ENCODE assay signal across 9 mouse cellular contexts in genomic region chr11:70561937-70562286, GRCm38 (mm10). TPM values are rescaled to one million over a fixed set of nuclear protein-coding genes. Genes with fewer than 3 reads are reported as not detected.
DNase-seq lines count a peak whose midpoint lies in the region; ATAC-seq and TF ChIP-seq lines count a peak whose summit lies in the region.
"Had no signal": no experiment of that assay in that cellular context is flagged by ENCODE, and none has a peak within 500 bp of the region (broad histone marks: within the 10 kb centered on the region; RNA-seq: fewer than 3 reads in every experiment).

No protein-coding gene starts in this region.

- H3K4me1 ChIP-seq in lung, adult 2 months (ENCODE audit: control insufficient read depth, insufficient read depth, low read length) = peaks cover 3% of the 10 kb centered on the region
- H3K4me1 ChIP-seq in embryonic facial prominence, embryonic 13.5 days = peaks cover 23% of the 10 kb centered on the region
- H3K4me1 ChIP-seq in intestine, postnatal 0 days (replicated peaks; ENCODE audit: control insufficient read depth, insufficient read depth, low read length) = no peaks in the 10 kb centered on the region
- peaks cover 44% of the 10 kb centered on the region for H3K4me1 ChIP-seq in neural tube, embryonic 13.5 days (replicated peaks)

- no peak for TF ChIP-seq POLR2A in lung, adult 2 months (IDR thresholded peaks at IDR 0.05; ENCODE audit: borderline replicate concordance, extremely low read depth, low read depth, low read length)

- no peak; the same call in 1 of the 2 replicates for ATAC-seq in embryonic facial prominence, embryonic 13.5 days (ENCODE audit: insufficient number of reproducible peaks, insufficient read depth, low FRiP score, low TSS enrichment, low read depth)
- peak; percentile 11 for ATAC-seq in intestine, postnatal 0 days
- ATAC-seq in neural tube, embryonic 13.5 days (ENCODE audit: low read depth) = no peak
- no peak for ATAC-seq in megakaryocyte-erythroid progenitor cell, adult 5-6 weeks (replicated peaks; ENCODE audit: low FRiP score, low TSS enrichment, poor library complexity, severe bottlenecking)

- 0% methylated on average over 2 of the region's 2 CpGs for WGBS in lung, adult 2 months
- 0% methylated on average over 2 of the region's 2 CpGs for WGBS in embryonic facial prominence, embryonic 13.5 days
- 0% methylated on average over 2 of the region's 2 CpGs for WGBS in intestine, postnatal 0 days
- 3% methylated on average over 2 of the region's 2 CpGs for WGBS in neural tube, embryonic 13.5 days

- H3K27me3 ChIP-seq in embryonic facial prominence, embryonic 13.5 days = no peaks in the 10 kb centered on the region
- no peaks in the 10 kb centered on the region for H3K27me3 ChIP-seq in intestine, postnatal 0 days (replicated peaks; ENCODE audit: control insufficient read depth, insufficient read depth, low read length)
- H3K27me3 ChIP-seq in neural tube, embryonic 13.5 days = no peaks in the 10 kb centered on the region

- peak overlapping the region; percentile 87; the same call in 1 of the 2 replicates for H3K9ac ChIP-seq in embryonic facial prominence, embryonic 13.5 days
- no peak overlapping the region; the same call in 1 of the 2 replicates for H3K9ac ChIP-seq in intestine, postnatal 0 days (ENCODE audit: low read depth, low read length)
- peak overlapping the region; percentile 94 for H3K9ac ChIP-seq in neural tube, embryonic 13.5 days

- H3K36me3 ChIP-seq in embryonic facial prominence, embryonic 13.5 days = peaks cover 4% of the 10 kb centered on the region
- H3K36me3 ChIP-seq in intestine, postnatal 0 days (ENCODE audit: control insufficient read depth, insufficient read depth) = peaks cover 9% of the 10 kb centered on the region; the same call in 1 of the 2 replicates
- H3K36me3 ChIP-seq in neural tube, embryonic 13.5 days = no peaks in the 10 kb centered on the region

- H3K4me2 ChIP-seq in embryonic facial prominence, embryonic 13.5 days = peak overlapping the region; percentile 85
- H3K4me2 ChIP-seq in intestine, postnatal 0 days (replicated peaks; ENCODE audit: low read depth) = peak overlapping the region; percentile 98
- peak overlapping the region; percentile 96 for H3K4me2 ChIP-seq in neural tube, embryonic 13.5 days

- TF ChIP-seq CTCF in lung, adult 2 months (IDR thresholded peaks at IDR 0.05; ENCODE audit: insufficient read depth, low read length) = no peak
- peak; percentile 49 for TF ChIP-seq CTCF in intestine, postnatal 0 days (IDR thresholded peaks at IDR 0.05; ENCODE audit: low read depth)

- H3K27ac ChIP-seq in embryonic facial prominence, embryonic 13.5 days = peak overlapping the region; percentile 89
- H3K27ac ChIP-seq in intestine, postnatal 0 days (ENCODE audit: low read depth, low read length) = no peak overlapping the region
- peak overlapping the region; percentile 85 for H3K27ac ChIP-seq in neural tube, embryonic 13.5 days (replicated peaks)

- no peak for DNase-seq in lung, adult 2 months
- no peak for DNase-seq in lung, postnatal 36 days
- no peak for DNase-seq in cerebellum, postnatal 4 days (ENCODE audit: low spot score in 2 of 2)
- DNase-seq in thymus, postnatal 10 days (ENCODE audit: low spot score in 2 of 2) = no peak

- peak overlapping the region; percentile 97 for H3K4me3 ChIP-seq in lung, adult 2 months (replicated peaks; ENCODE audit: extremely low read depth, low read depth, low read length)
- peak overlapping the region; percentile 93 for H3K4me3 ChIP-seq in embryonic facial prominence, embryonic 13.5 days
- peak overlapping the region; percentile 91 for H3K4me3 ChIP-seq in intestine, postnatal 0 days (ENCODE audit: low read depth, low read length)
- H3K4me3 ChIP-seq in neural tube, embryonic 13.5 days = peak overlapping the region; percentile 88

- H3K9me3 ChIP-seq in embryonic facial prominence, embryonic 13.5 days = no peaks in the 10 kb centered on the region
- H3K9me3 ChIP-seq in intestine, postnatal 0 days (ENCODE audit: control insufficient read depth) = no peaks in the 10 kb centered on the region
- H3K9me3 ChIP-seq in neural tube, embryonic 13.5 days = no peaks in the 10 kb centered on the region

RNA-seq across cellular contexts. Expression of gene Mink1, which starts 0.8 kb away (rescaled TPM):
- polyA plus RNA-seq in lung, adult 2 months (2012; rRNA removed) = 119 and 120 TPM in 2 replicates
- polyA plus RNA-seq in embryonic facial prominence, embryonic 13.5 days (2015; fragmentation: Nextera tagmentation; extraction: Ambion mirVana) = 14.6 and 16.5 TPM in 2 replicates
- polyA plus RNA-seq in intestine, postnatal 0 days (2015; fragmentation: Nextera tagmentation; extraction: Ambion mirVana) = 5.8 and 6.1 TPM in 2 replicates
- polyA plus RNA-seq in neural tube, embryonic 13.5 days (2015; fragmentation: Nextera tagmentation; extraction: Ambion mirVana) = 18.0 TPM in 2 replicates
- 44.7 and 61.0 TPM in 2 replicates for total RNA-seq in megakaryocyte-erythroid progenitor cell, adult 5-6 weeks (2014; fragmentation: Nextera tagmentation)
- total RNA-seq in megakaryocyte-erythroid progenitor cell, adult 5-6 weeks (2017) = 18.2 and 19.8 TPM in 2 replicates

RNA-seq across cellular contexts. Expression of gene Pld2, which starts 22.0 kb away (rescaled TPM):
- polyA plus RNA-seq in lung, adult 2 months (2012; rRNA removed) = 32.4 and 47.2 TPM in 2 replicates
- 5.3 and 6.5 TPM in 2 replicates for polyA plus RNA-seq in embryonic facial prominence, embryonic 13.5 days (2015; fragmentation: Nextera tagmentation; extraction: Ambion mirVana)
- 5.9 and 6.3 TPM in 2 replicates for polyA plus RNA-seq in intestine, postnatal 0 days (2015; fragmentation: Nextera tagmentation; extraction: Ambion mirVana)
- 7.4 and 8.8 TPM in 2 replicates for polyA plus RNA-seq in neural tube, embryonic 13.5 days (2015; fragmentation: Nextera tagmentation; extraction: Ambion mirVana)
- total RNA-seq in megakaryocyte-erythroid progenitor cell, adult 5-6 weeks (2014; fragmentation: Nextera tagmentation) = not detected in 2 replicates
- 0.47 TPM in 1 of 2 replicates, not detected in the other for total RNA-seq in megakaryocyte-erythroid progenitor cell, adult 5-6 weeks (2017)

RNA-seq across cellular contexts. Expression of gene Gm40193, which starts 29.2 kb away (rescaled TPM):
- not detected in 2 replicates for polyA plus RNA-seq in lung, adult 2 months (2012; rRNA removed)
- not detected in 2 replicates for polyA plus RNA-seq in embryonic facial prominence, embryonic 13.5 days (2015; fragmentation: Nextera tagmentation; extraction: Ambion mirVana)
- not detected in 2 replicates for polyA plus RNA-seq in intestine, postnatal 0 days (2015; fragmentation: Nextera tagmentation; extraction: Ambion mirVana)
- polyA plus RNA-seq in neural tube, embryonic 13.5 days (2015; fragmentation: Nextera tagmentation; extraction: Ambion mirVana) = not detected in 2 replicates
- total RNA-seq in megakaryocyte-erythroid progenitor cell, adult 5-6 weeks (2014; fragmentation: Nextera tagmentation) = not detected in 2 replicates
- total RNA-seq in megakaryocyte-erythroid progenitor cell, adult 5-6 weeks (2017) = not detected in 2 replicates
- total RNA-seq: hematopoietic stem cell, adult 5-6 weeks had no signal

RNA-seq across cellular contexts. Expression of gene Psmb6, which starts 36.7 kb away (rescaled TPM):
- 202 and 264 TPM in 2 replicates for polyA plus RNA-seq in lung, adult 2 months (2012; rRNA removed)
- polyA plus RNA-seq in embryonic facial prominence, embryonic 13.5 days (2015; fragmentation: Nextera tagmentation; extraction: Ambion mirVana) = 837 and 839 TPM in 2 replicates
- polyA plus RNA-seq in intestine, postnatal 0 days (2015; fragmentation: Nextera tagmentation; extraction: Ambion mirVana) = 462 and 489 TPM in 2 replicates
- polyA plus RNA-seq in neural tube, embryonic 13.5 days (2015; fragmentation: Nextera tagmentation; extraction: Ambion mirVana) = 814 and 884 TPM in 2 replicates
- 299 and 333 TPM in 2 replicates for total RNA-seq in megakaryocyte-erythroid progenitor cell, adult 5-6 weeks (2014; fragmentation: Nextera tagmentation)
- total RNA-seq in megakaryocyte-erythroid progenitor cell, adult 5-6 weeks (2017) = 225 and 305 TPM in 2 replicates

RNA-seq across cellular contexts. Expression of gene Gltpd2, which starts 42.9 kb away (rescaled TPM):
- 0.12 and 0.34 TPM in 2 replicates for polyA plus RNA-seq in lung, adult 2 months (2012; rRNA removed)
- 0.45 TPM in 1 of 2 replicates, not detected in the other for polyA plus RNA-seq in embryonic facial prominence, embryonic 13.5 days (2015; fragmentation: Nextera tagmentation; extraction: Ambion mirVana)
- 0.30 and 0.82 TPM in 2 replicates for polyA plus RNA-seq in intestine, postnatal 0 days (2015; fragmentation: Nextera tagmentation; extraction: Ambion mirVana)
- polyA plus RNA-seq in neural tube, embryonic 13.5 days (2015; fragmentation: Nextera tagmentation; extraction: Ambion mirVana) = 0.42 and 0.52 TPM in 2 replicates
- not detected in 2 replicates for total RNA-seq in megakaryocyte-erythroid progenitor cell, adult 5-6 weeks (2014; fragmentation: Nextera tagmentation)
- not detected in 2 replicates for total RNA-seq in megakaryocyte-erythroid progenitor cell, adult 5-6 weeks (2017)
- total RNA-seq: hematopoietic stem cell, adult 5-6 weeks had no signal
